Mouse (Mus musculus) spleen, postnatal 14 days (tissue): ENCODE results near the gene Carmil2.

Experiments used
- DNase-seq, 2 experiments: peaks; one replicate each; pipeline ENCODE4 v3.0.0; 2021 to 2022; ENCODE audit warnings: low spot score in 2 of 2

The Carmil2 gene

GRCm38 (mm10) chr8:105722861-105723260, 36.8 kb downstream of the Carmil2 start:
- no peak for DNase-seq

- no peak for DNase-seq
Observed at GRCm38 (mm10) chr8:105725726-105726125, 39.7 kb downstream of the Carmil2 start.

- DNase-seq, result no peak
Observed at GRCm38 (mm10) chr8:105727397-105728124, 41.5 kb downstream of the Carmil2 start.

GRCm38 (mm10) chr8:105732186-105732585, 46.1 kb downstream of the Carmil2 start:
- no peak for DNase-seq

- no peak for DNase-seq
Observed at GRCm38 (mm10) chr8:105739216-105739615, 53.1 kb downstream of the Carmil2 start.

- DNase-seq, result no peak
Observed at GRCm38 (mm10) chr8:105743301-105743700, 57.2 kb downstream of the Carmil2 start.
